In genomic region chr1:137514750-137515149, GRCm38 (mm10) we compare ENCODE assay signal across 19 mouse cellular contexts.
DNase-seq lines count a peak whose midpoint lies in the region; ATAC-seq lines count a peak whose summit lies in the region.
"Had no signal": no experiment of that assay in that cellular context is flagged by ENCODE, and none has a peak within 500 bp of the region (broad histone marks: within the 10 kb centered on the region; RNA-seq: fewer than 3 reads in every experiment).

No protein-coding gene starts in this region.

- no peak overlapping the region for H3K27ac ChIP-seq in midbrain, embryonic 12.5 days (replicated peaks)
- no peak overlapping the region for H3K27ac ChIP-seq in midbrain, embryonic 16.5 days (ENCODE audit: low read length)
- H3K27ac ChIP-seq in hindbrain, embryonic 16.5 days (ENCODE audit: low read depth, low read length): no peak overlapping the region
- no peak overlapping the region for H3K27ac ChIP-seq in kidney, embryonic 15.5 days
- H3K27ac ChIP-seq: forebrain, embryonic 12.5 days had no signal

- H3K27me3 ChIP-seq in midbrain, embryonic 12.5 days: no peaks in the 10 kb centered on the region
- H3K27me3 ChIP-seq in midbrain, embryonic 16.5 days (ENCODE audit: control insufficient read depth, insufficient read depth, low read depth, low read length): no peaks in the 10 kb centered on the region
- H3K27me3 ChIP-seq in hindbrain, embryonic 16.5 days (replicated peaks; ENCODE audit: control insufficient read depth, insufficient read depth, low read length): no peaks in the 10 kb centered on the region
- H3K27me3 ChIP-seq in kidney, embryonic 15.5 days: no peaks in the 10 kb centered on the region
- H3K27me3 ChIP-seq: forebrain, embryonic 12.5 days; heart, embryonic 12.5 days; megakaryocyte, embryonic 14.5 days had no signal

- no peak overlapping the region for H3K4me2 ChIP-seq in midbrain, embryonic 12.5 days (replicated peaks)
- no peak overlapping the region for H3K4me2 ChIP-seq in midbrain, embryonic 16.5 days (ENCODE audit: low read length)
- no peak overlapping the region for H3K4me2 ChIP-seq in hindbrain, embryonic 16.5 days (ENCODE audit: low read length)
- H3K4me2 ChIP-seq in kidney, embryonic 15.5 days: no peak overlapping the region
- H3K4me2 ChIP-seq: forebrain, embryonic 12.5 days; heart, embryonic 12.5 days; liver, embryonic 11.5 days had no signal

- WGBS in midbrain, embryonic 12.5 days: 91% methylated on average over 2 of the region's 2 CpGs
- WGBS in midbrain, embryonic 16.5 days: 90% methylated on average over 2 of the region's 2 CpGs
- WGBS in hindbrain, embryonic 16.5 days: 55% methylated on average over 2 of the region's 2 CpGs
- 92% methylated on average over 2 of the region's 2 CpGs for WGBS in kidney, embryonic 15.5 days

- peak; percentile 4 for DNase-seq in cerebellum, adult 11-12 months
- DNase-seq in cerebellum, adult 9-10 months: peak; percentile 28
- DNase-seq in spleen, adult 18-20 months: no peak
- DNase-seq: adrenal gland, postnatal 10 days; kidney, adult 2 months; kidney, postnatal 14 days; layer of hippocampus, adult 9-11 months; lung, adult 18-20 months; right cerebral cortex, postnatal 25 days; thymus, adult 2 months had no signal

- H3K4me3 ChIP-seq in midbrain, embryonic 12.5 days: no peak overlapping the region
- H3K4me3 ChIP-seq in midbrain, embryonic 16.5 days (ENCODE audit: low read depth, low read length): no peak overlapping the region
- H3K4me3 ChIP-seq in hindbrain, embryonic 16.5 days (ENCODE audit: low read length): no peak overlapping the region
- H3K4me3 ChIP-seq in kidney, embryonic 15.5 days (replicated peaks): no peak overlapping the region
- H3K4me3 ChIP-seq: forebrain, embryonic 12.5 days; heart, embryonic 12.5 days; megakaryocyte, embryonic 14.5 days had no signal

- H3K36me3 ChIP-seq in midbrain, embryonic 12.5 days: no peaks in the 10 kb centered on the region
- no peaks in the 10 kb centered on the region for H3K36me3 ChIP-seq in midbrain, embryonic 16.5 days (ENCODE audit: control insufficient read depth, insufficient read depth, low read length)
- H3K36me3 ChIP-seq in hindbrain, embryonic 16.5 days (ENCODE audit: control insufficient read depth, insufficient read depth, low read length): no peaks in the 10 kb centered on the region
- no peaks in the 10 kb centered on the region for H3K36me3 ChIP-seq in kidney, embryonic 15.5 days
- H3K36me3 ChIP-seq: forebrain, embryonic 12.5 days; heart, embryonic 12.5 days had no signal

- no peaks in the 10 kb centered on the region for H3K4me1 ChIP-seq in midbrain, embryonic 12.5 days
- H3K4me1 ChIP-seq in midbrain, embryonic 16.5 days (ENCODE audit: control insufficient read depth, insufficient read depth, low read length): no peaks in the 10 kb centered on the region
- H3K4me1 ChIP-seq in hindbrain, embryonic 16.5 days (ENCODE audit: control insufficient read depth, insufficient read depth, low read depth, low read length): no peaks in the 10 kb centered on the region
- H3K4me1 ChIP-seq in kidney, embryonic 15.5 days: no peaks in the 10 kb centered on the region
- H3K4me1 ChIP-seq: forebrain, embryonic 12.5 days; heart, embryonic 12.5 days; megakaryocyte, embryonic 14.5 days had no signal

- ATAC-seq in midbrain, embryonic 12.5 days (ENCODE audit: low FRiP score, low read depth): peak; percentile 54
- no peak for ATAC-seq in midbrain, embryonic 16.5 days
- peak; percentile 34; the same call in 1 of the 2 replicates for ATAC-seq in hindbrain, embryonic 16.5 days
- ATAC-seq in kidney, embryonic 15.5 days (replicated peaks; ENCODE audit: low FRiP score): no peak
- ATAC-seq: inflammation-experienced regulatory T-cells, adult 6 months had no signal

- H3K9me3 ChIP-seq in midbrain, embryonic 12.5 days: no peaks in the 10 kb centered on the region
- no peaks in the 10 kb centered on the region for H3K9me3 ChIP-seq in midbrain, embryonic 16.5 days (replicated peaks; ENCODE audit: control insufficient read depth, low read length, poor library complexity, severe bottlenecking)
- H3K9me3 ChIP-seq in hindbrain, embryonic 16.5 days (ENCODE audit: control insufficient read depth, low read length): no peaks in the 10 kb centered on the region
- H3K9me3 ChIP-seq in kidney, embryonic 15.5 days (replicated peaks): no peaks in the 10 kb centered on the region
- H3K9me3 ChIP-seq: forebrain, embryonic 12.5 days; heart, embryonic 12.5 days; megakaryocyte, embryonic 14.5 days had no signal

- H3K9ac ChIP-seq in midbrain, embryonic 12.5 days (replicated peaks): no peak overlapping the region
- no peak overlapping the region for H3K9ac ChIP-seq in midbrain, embryonic 16.5 days (ENCODE audit: low read depth, low read length)
- no peak overlapping the region for H3K9ac ChIP-seq in hindbrain, embryonic 16.5 days (ENCODE audit: low read depth, low read length)
- H3K9ac ChIP-seq in kidney, embryonic 15.5 days: no peak overlapping the region
- H3K9ac ChIP-seq: forebrain, embryonic 12.5 days; heart, embryonic 12.5 days had no signal

Comparison
In these comparisons a context has a peak if more than half of its experiments do, and no peak if none do; other contexts are left out.
1. ATAC-seq: peak in midbrain, embryonic 12.5 days (single experiment) and hindbrain, embryonic 16.5 days (single experiment); none in midbrain, embryonic 16.5 days (single experiment) and kidney, embryonic 15.5 days (single experiment).
2. DNase-seq: peak in cerebellum, adult 11-12 months (single experiment) and cerebellum, adult 9-10 months (single experiment); none in spleen, adult 18-20 months (0 of 2).